Mouse (Mus musculus) central nervous system, embryonic 11.5 days (tissue): Measurements from ENCODE around the gene Atp7a. TPM values are rescaled to one million over a fixed set of nuclear protein-coding genes. Genes with fewer than 3 reads are reported as not detected.

Experiments used
- polyA plus RNA-seq: library from polyadenylated mRNA; depleted of rRNA; stranded (reverse); fragments of >200 nt; gene quantifications from 2 replicates; pipeline ENCODE4 v1.2.3, GENCODE M21; 2012; rRNA removed

Atp7a gene
- polyA plus RNA-seq, result 12.1 and 13.7 TPM in 2 replicates

GRCm38 (mm10) chrX:106026418-106027342 is at the start of gene Atp7a:
Gene Atp7a, plus strand, starts transcription at chrX:106027276.

GRCm38 (mm10) chrX:106011465-106012159 is 15.5 kb upstream of the Atp7a start, which contains the start of gene Magt1:
Gene Magt1, minus strand, starts transcription at chrX:106011906.

GRCm38 (mm10) chrX:106015571-106016322 is 11.3 kb upstream of the Atp7a start, which contains the start of gene Cox7b:
Gene Cox7b, plus strand, starts transcription at chrX:106015700.

DNA sequence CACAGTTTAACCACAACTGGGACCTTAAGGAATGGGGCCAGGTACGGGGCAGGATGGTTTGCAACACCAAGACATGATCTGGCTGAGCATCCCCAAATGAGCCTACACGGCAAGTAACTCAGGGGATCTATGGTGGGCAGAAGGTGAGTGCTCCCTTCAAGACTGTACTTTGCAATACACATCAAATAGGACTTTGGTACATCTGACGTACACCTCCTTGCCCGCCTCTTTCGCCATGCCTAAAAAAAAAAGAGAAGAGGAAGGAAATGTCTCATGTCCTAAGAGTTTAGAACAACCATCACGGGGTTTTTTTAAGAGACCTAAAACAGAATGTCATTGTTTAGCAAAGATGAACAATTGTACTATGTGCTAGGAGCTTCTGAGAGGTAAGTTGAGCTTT is 115.9 kb downstream of the Atp7a start, which contains the start of gene Tlr13:
Gene Tlr13 (plus strand): TSS at position 269 of the 400 bp plus-strand sequence.

Other genes starting within 250 kb of the Atp7a start
- 100 and 115 TPM in 2 replicates for gene Atrx, start 97.9 kb upstream of the Atp7a start, polyA plus RNA-seq
- 22.1 and 27.6 TPM in 2 replicates for gene Magt1, start 15.4 kb upstream of the Atp7a start, polyA plus RNA-seq
- 72.4 and 239 TPM in 2 replicates for gene Cox7b, start 11.6 kb upstream of the Atp7a start, polyA plus RNA-seq
- 0.25 and 0.30 TPM in 2 replicates for gene Tlr13, start 115.9 kb downstream of the Atp7a start, polyA plus RNA-seq
- 366 and 461 TPM in 2 replicates for gene Pgk1, start 159.8 kb downstream of the Atp7a start, polyA plus RNA-seq
- 6.7 and 9.5 TPM in 2 replicates for gene Taf9b, start 193.9 kb downstream of the Atp7a start, polyA plus RNA-seq
- not detected in 2 replicates for gene Fnd3c2, start 228.1 kb downstream of the Atp7a start, polyA plus RNA-seq